Mouse (Mus musculus) G1E (cell line): ENCODE data around the gene Adgre5.

Experiments used
- CTCF ChIP-seq: IDR thresholded peaks from 2 replicates; pipeline ENCODE4 v1.5.1; 2012; ENCODE audit warnings: low read depth, low read length, inconsistent platforms, mixed read lengths
- POLR2AphosphoS5 ChIP-seq: IDR thresholded peaks from 2 replicates; pipeline ENCODE4 v1.6.1; 2012; ENCODE audit warnings: low read depth, low read length, inconsistent platforms; ENCODE audit not compliant: insufficient replicate concordance
- TAL1 ChIP-seq: conservative IDR thresholded peaks from 2 replicates; pipeline ENCODE4 v1.6.1; 2012; ENCODE audit warnings: low read depth, low read length, inconsistent platforms, mixed read lengths

GRCm38 (mm10) chr8:83719693-83720092 lies 21.4 kb downstream of the Adgre5 start:
- TF ChIP-seq TAL1 = no peak
- TF ChIP-seq CTCF = no peak
- TF ChIP-seq POLR2AphosphoS5 = no peak
